In genomic region chr7:73564131-73564530, GRCm38 (mm10) we compare ENCODE assay signal across 25 mouse cellular contexts. TPM values are rescaled to one million over a fixed set of nuclear protein-coding genes. Genes with fewer than 3 reads are reported as not detected.
A peak's percentile ranks its signal among the peaks of the same experiment; 100 is the strongest.
DNase-seq lines count a peak whose midpoint lies in the region; ATAC-seq lines count a peak whose summit lies in the region.
"Had no signal": no experiment of that assay in that cellular context is flagged by ENCODE, and none has a peak within 500 bp of the region (broad histone marks: within the 10 kb centered on the region; RNA-seq: fewer than 3 reads in every experiment).

No protein-coding gene starts in this region.

- DNase-seq in kidney, adult 18-20 months = peak; percentile 60
- peak; percentile 78 to 81 for DNase-seq in kidney, adult 8-10 months
- peak; percentile 33 for DNase-seq in kidney, postnatal 10 days
- DNase-seq in limb, embryonic 10.5 days (ENCODE audit: low spot score) = peak; percentile 13
- no peak for DNase-seq in heart, adult 9 months (ENCODE audit: low spot score in 2 of 2)
- DNase-seq in adrenal gland, postnatal 4 days (ENCODE audit: low spot score in 2 of 2) = no peak
- DNase-seq: adrenal gland, postnatal 14 days; cerebellum, adult 18-20 months; cerebellum, postnatal 14 days; embryo, embryonic 11 days; gastrocnemius, adult 2 months; gastrocnemius, postnatal 25 days; heart, postnatal 14 days had no signal

- H3K4me2 ChIP-seq in kidney, embryonic 16.5 days (replicated peaks; ENCODE audit: low read depth, low read length) = no peak overlapping the region
- H3K4me2 ChIP-seq: embryonic facial prominence, embryonic 15.5 days; heart, embryonic 11.5 days; heart, embryonic 15.5 days; hindbrain, embryonic 15.5 days had no signal

- no peak overlapping the region for H3K27ac ChIP-seq in kidney, embryonic 16.5 days (ENCODE audit: low read length)
- no peak overlapping the region for H3K27ac ChIP-seq in limb, embryonic 10.5 days
- H3K27ac ChIP-seq: embryonic facial prominence, embryonic 15.5 days; forebrain, embryonic 10.5 days; gastrocnemius, adult 2 months; heart, embryonic 15.5 days; hindbrain, embryonic 10.5 days; hindbrain, embryonic 15.5 days had no signal

- no peaks in the 10 kb centered on the region for H3K36me3 ChIP-seq in kidney, embryonic 16.5 days (ENCODE audit: insufficient read depth, low read length)
- no peaks in the 10 kb centered on the region for H3K36me3 ChIP-seq in limb, embryonic 10.5 days
- H3K36me3 ChIP-seq: embryonic facial prominence, embryonic 15.5 days; forebrain, embryonic 10.5 days; heart, embryonic 15.5 days; hindbrain, embryonic 10.5 days; hindbrain, embryonic 15.5 days had no signal

- no peak overlapping the region for H3K9ac ChIP-seq in kidney, embryonic 16.5 days (replicated peaks; ENCODE audit: low read length)
- H3K9ac ChIP-seq: embryonic facial prominence, embryonic 15.5 days; heart, embryonic 15.5 days; hindbrain, embryonic 15.5 days had no signal

- no peak overlapping the region for H3K4me3 ChIP-seq in kidney, embryonic 16.5 days (ENCODE audit: low read length)
- no peak overlapping the region for H3K4me3 ChIP-seq in limb, embryonic 10.5 days
- H3K4me3 ChIP-seq: embryonic facial prominence, embryonic 15.5 days; erythroblast, embryonic 14.5 days; forebrain, embryonic 10.5 days; gastrocnemius, adult 2 months; heart, embryonic 15.5 days; hindbrain, embryonic 10.5 days; hindbrain, embryonic 15.5 days had no signal

- H3K9me3 ChIP-seq in kidney, embryonic 16.5 days (ENCODE audit: low read length) = no peaks in the 10 kb centered on the region
- no peaks in the 10 kb centered on the region for H3K9me3 ChIP-seq in limb, embryonic 10.5 days (replicated peaks)
- H3K9me3 ChIP-seq: embryonic facial prominence, embryonic 15.5 days; forebrain, embryonic 10.5 days; heart, embryonic 15.5 days; hindbrain, embryonic 10.5 days; hindbrain, embryonic 15.5 days had no signal

- H3K27me3 ChIP-seq in kidney, embryonic 16.5 days (ENCODE audit: insufficient read depth, low read length) = no peaks in the 10 kb centered on the region
- H3K27me3 ChIP-seq in limb, embryonic 10.5 days (ENCODE audit: low read depth, poor library complexity, severe bottlenecking) = no peaks in the 10 kb centered on the region
- H3K27me3 ChIP-seq: CH12.LX; embryonic facial prominence, embryonic 15.5 days; heart, embryonic 15.5 days; hindbrain, embryonic 15.5 days; Patski had no signal

- ATAC-seq in kidney, embryonic 16.5 days (ENCODE audit: low FRiP score, low TSS enrichment) = no peak
- ATAC-seq: activated CD4-positive, CD25-positive, alpha-beta regulatory T cell, adult 4 months; forebrain, embryonic 14.5 days; Patski had no signal

- peaks cover 17% of the 10 kb centered on the region for H3K4me1 ChIP-seq in kidney, embryonic 16.5 days (ENCODE audit: insufficient read depth, low read length)
- H3K4me1 ChIP-seq in limb, embryonic 10.5 days = peaks cover 17% of the 10 kb centered on the region

- 66% methylated on average over 6 of the region's 6 CpGs for WGBS in kidney, embryonic 16.5 days
- 89% methylated on average over 6 of the region's 6 CpGs for WGBS in limb, embryonic 10.5 days

RNA-seq across cellular contexts. Expression of gene Chd2, which starts 22.5 kb away (rescaled TPM):
- polyA plus RNA-seq in kidney, embryonic 16.5 days (2015; fragmentation: Nextera tagmentation; extraction: Ambion mirVana) = 45.3 and 59.0 TPM in 2 replicates
- 33.7 and 53.2 TPM in 2 replicates for polyA plus RNA-seq in limb, embryonic 10.5 days (2016; fragmentation: Nextera tagmentation; extraction: Ambion mirVana)
- 10 to 100 TPM; 63.5 to 69.1 TPM for total RNA-seq in adrenal gland, postnatal 4 days (2021)

Comparison
In these comparisons a context has a peak if more than half of its experiments do, and no peak if none do; other contexts are left out.
1. DNase-seq: peak in kidney, adult 18-20 months (single experiment), kidney, adult 8-10 months (2 of 2), kidney, postnatal 10 days (single experiment) and limb, embryonic 10.5 days (single experiment); none in heart, adult 9 months (0 of 2) and adrenal gland, postnatal 4 days (0 of 2).